Mouse (Mus musculus) thymus, postnatal 25 days (tissue): ENCODE measurements around the gene Trp73.

Source experiments
- DNase-seq: peaks from one replicate; pipeline ENCODE4 v3.0.0; 2022

The Trp73 gene

GRCm38 (mm10) chr4:154142211-154143040, 2.4 kb upstream of the Trp73 start, which contains the start of gene Wrap73:
Gene Wrap73, plus strand, starts transcription at chr4:154142372.
- DNase-seq, result peak; percentile 83

GRCm38 (mm10) chr4:154141009-154141867, 1.2 kb upstream of the Trp73 start:
- DNase-seq, result no peak

GRCm38 (mm10) chr4:154140213-154141008, 403 bp upstream of the Trp73 start:
- no peak for DNase-seq

- DNase-seq, result no peak
Observed at GRCm38 (mm10) chr4:154139671-154140181, 282 bp downstream of the Trp73 start.

GRCm38 (mm10) chr4:154137139-154137538, 2.9 kb downstream of the Trp73 start:
- DNase-seq, result no peak

GRCm38 (mm10) chr4:154134803-154135202, 5.2 kb downstream of the Trp73 start:
- DNase-seq, result no peak

GRCm38 (mm10) chr4:154131894-154132293, 8.1 kb downstream of the Trp73 start:
- DNase-seq, result no peak

- DNase-seq, result no peak
Observed at GRCm38 (mm10) chr4:154129950-154130349, 10.1 kb downstream of the Trp73 start.

- no peak for DNase-seq
Observed at GRCm38 (mm10) chr4:154127273-154127672, 12.7 kb downstream of the Trp73 start.

- DNase-seq, result no peak
Observed at GRCm38 (mm10) chr4:154125202-154125601, 14.8 kb downstream of the Trp73 start.

GRCm38 (mm10) chr4:154123553-154123952, 16.5 kb downstream of the Trp73 start:
- DNase-seq, result no peak

- DNase-seq, result no peak
Observed at GRCm38 (mm10) chr4:154122374-154122773, 17.6 kb downstream of the Trp73 start.

GRCm38 (mm10) chr4:154121800-154122199, 18.2 kb downstream of the Trp73 start:
- no peak for DNase-seq

- no peak for DNase-seq
Observed at GRCm38 (mm10) chr4:154119208-154119607, 20.8 kb downstream of the Trp73 start.

GRCm38 (mm10) chr4:154118782-154119181, 21.2 kb downstream of the Trp73 start:
- no peak for DNase-seq

- DNase-seq, result no peak
Observed at GRCm38 (mm10) chr4:154116421-154116820, 23.6 kb downstream of the Trp73 start.

GRCm38 (mm10) chr4:154109850-154110243, 30.2 kb downstream of the Trp73 start:
- no peak for DNase-seq

GRCm38 (mm10) chr4:154109216-154109849, 30.7 kb downstream of the Trp73 start:
- no peak for DNase-seq

- DNase-seq, result no peak
Observed at GRCm38 (mm10) chr4:154106497-154107061, 33.4 kb downstream of the Trp73 start.

GRCm38 (mm10) chr4:154105381-154106001, 34.5 kb downstream of the Trp73 start:
- DNase-seq, result peak; percentile 59

GRCm38 (mm10) chr4:154103912-154104311, 36.1 kb downstream of the Trp73 start:
- no peak for DNase-seq
